Mouse (Mus musculus): ENCODE results near the gene Mixl1. TPM values are rescaled to one million over a fixed set of nuclear protein-coding genes. Genes with fewer than 3 reads are reported as not detected.

Gene Mixl1
- total and polyA plus RNA-seq, 3 experiments = not detected

DNA sequence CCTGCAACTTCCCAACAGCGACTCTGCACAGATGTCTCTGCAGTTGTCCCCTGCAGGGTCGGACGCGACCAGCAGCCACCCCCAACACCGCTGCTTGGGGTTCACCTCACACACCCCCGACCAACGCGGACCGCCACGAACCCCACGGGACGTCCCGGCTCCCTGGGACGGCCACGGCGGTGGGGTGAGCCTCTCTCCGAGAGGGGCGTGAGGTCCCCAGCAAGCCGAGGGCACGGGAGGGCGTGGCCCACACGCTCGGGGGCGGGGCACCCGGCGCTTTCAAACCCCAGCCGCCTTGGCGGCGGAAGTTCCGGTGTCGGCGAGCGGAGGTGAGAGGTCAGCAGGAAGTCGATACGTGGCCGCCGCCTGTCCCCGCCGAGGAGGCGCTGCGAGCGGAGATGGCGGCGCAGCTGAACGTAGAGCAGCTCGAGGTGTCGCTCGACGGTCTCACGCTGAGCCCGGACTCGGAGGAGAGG lies 28.9 kb upstream of the Mixl1 start, which contains the start of gene Acbd3 (continued):
- TF ChIP-seq GATA1 (IDR thresholded peaks at IDR 0.05; ENCODE audit: low read depth, low read length) (no peak), JUND (IDR thresholded peaks at IDR 0.05; ENCODE audit: low read depth, low read length) (no peak), NRF1 (IDR thresholded peaks at IDR 0.05; ENCODE audit: insufficient read depth, low read depth, low read length, poor library complexity, severe bottlenecking) (0 out of 2 replicates have a peak, but pooled peaks have one; percentile 8), TBP (IDR thresholded peaks at IDR 0.05; ENCODE audit: low read depth, low read length) (0 out of 2 replicates have a peak, but pooled peaks have one; percentile 14), ETS1 (IDR thresholded peaks at IDR 0.05; ENCODE audit: low read depth, low read length) (0 out of 2 replicates have a peak, but pooled peaks have one; percentile 6), ZMIZ1 (IDR thresholded peaks at IDR 0.05; ENCODE audit: low read depth, low read length) (peak; percentile 83), EP300 (IDR thresholded peaks at IDR 0.05; ENCODE audit: low read depth in 1 of 2, low read length in 2 of 2) (0 out of 4 replicates have a peak, but pooled peaks of 1 of the 2 experiments have one; percentile 8), CTCF (IDR thresholded peaks at IDR 0.05 in 2 of 3, conservative IDR thresholded peaks at IDR 0.05 in 1 of 3; ENCODE audit: control insufficient read depth in 1 of 3, insufficient read depth in 1 of 3, low read depth in 2 of 3, low read length in 3 of 3, poor library complexity in 1 of 3, severe bottlenecking in 1 of 3) (0 out of 6 replicates have a peak, but pooled peaks of 1 of the 3 experiments have one; percentile 12)

DNA sequence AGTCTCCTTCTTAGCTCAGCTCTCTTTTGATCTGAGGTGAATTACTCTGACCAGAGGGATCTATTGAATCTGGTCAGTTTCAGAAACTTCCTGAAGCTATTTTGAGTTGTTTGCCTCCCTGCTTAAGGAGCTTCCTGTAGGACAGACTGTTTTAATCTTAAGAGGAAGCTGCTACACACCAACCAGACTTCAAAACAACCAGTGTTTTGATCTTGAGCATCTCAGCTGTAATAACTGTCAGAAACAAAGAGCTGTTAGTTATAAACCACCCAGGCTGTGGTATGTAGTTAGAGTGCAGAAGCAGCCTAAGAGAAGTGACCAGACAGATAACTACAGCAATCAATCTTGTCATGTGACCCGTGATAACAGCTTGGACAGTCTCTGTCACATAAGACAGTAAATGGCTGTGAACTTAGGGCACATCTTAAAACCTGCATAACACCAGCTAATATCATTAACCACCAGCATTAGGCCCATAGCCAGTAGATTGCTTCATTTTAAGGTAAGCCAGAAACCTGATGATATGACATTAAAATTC lies 26.9 kb upstream of the Mixl1 start:
- no peak for TF ChIP-seq CHD2 (IDR thresholded peaks at IDR 0.05; ENCODE audit: low read length)
- no peak for TF ChIP-seq NRF1 (IDR thresholded peaks at IDR 0.05; ENCODE audit: insufficient read depth, low read depth, low read length, poor library complexity, severe bottlenecking)
- no peak for TF ChIP-seq TAL1 (IDR thresholded peaks at IDR 0.05; ENCODE audit: low read length)
- peak; percentile 88 for TF ChIP-seq ETS1 (IDR thresholded peaks at IDR 0.05; ENCODE audit: low read depth, low read length)
- no peak for TF ChIP-seq HCFC1 (IDR thresholded peaks at IDR 0.05; ENCODE audit: low read depth, low read length)
- peak; percentile 50; the same call in 1 of the 2 replicates for TF ChIP-seq BHLHE40 (IDR thresholded peaks at IDR 0.05; ENCODE audit: borderline replicate concordance, low read depth, low read length)
- no peak for TF ChIP-seq ELF1 (IDR thresholded peaks at IDR 0.05; ENCODE audit: low read depth, low read length)
- no peak for TF ChIP-seq RCOR1 (IDR thresholded peaks at IDR 0.05; ENCODE audit: low read depth, low read length)
- no peak for TF ChIP-seq MEF2A (IDR thresholded peaks at IDR 0.05; ENCODE audit: extremely low read depth, insufficient replicate concordance, low read depth, low read length, poor library complexity, severe bottlenecking)
- TF ChIP-seq POLR2AphosphoS5 (IDR thresholded peaks at IDR 0.05; ENCODE audit: borderline replicate concordance, low read depth, low read length) = no peak
- no peak for TF ChIP-seq RAD21 (IDR thresholded peaks at IDR 0.05; ENCODE audit: low read depth, low read length)
- TF ChIP-seq TCF12 (IDR thresholded peaks at IDR 0.05; ENCODE audit: low read depth, low read length) = no peak
- TF ChIP-seq UBTF (IDR thresholded peaks at IDR 0.05; ENCODE audit: borderline replicate concordance, insufficient read depth, low read depth, low read length) = no peak
- TF ChIP-seq KAT2A (conservative IDR thresholded peaks at IDR 0.05; ENCODE audit: low read depth, low read length) = no peak
- peak; percentile 83 for TF ChIP-seq USF1 (IDR thresholded peaks at IDR 0.05; ENCODE audit: low read depth, low read length)
- TF ChIP-seq TBP (IDR thresholded peaks at IDR 0.05; ENCODE audit: low read depth, low read length) = no peak
- TF ChIP-seq MXI1 (IDR thresholded peaks at IDR 0.05; ENCODE audit: low read depth, low read length) = peak; percentile 25; the same call in 1 of the 2 replicates
- no peak for TF ChIP-seq POLR2A (IDR thresholded peaks at IDR 0.05; ENCODE audit: control insufficient read depth in 1 of 2, insufficient read depth in 1 of 2, low read depth in 1 of 2, low read length in 2 of 2, poor library complexity in 1 of 2)
- peak; percentile 21 to 58; a peak in 3 of 4 replicates for TF ChIP-seq EP300 (IDR thresholded peaks at IDR 0.05; ENCODE audit: low read depth in 1 of 2, low read length in 2 of 2)
- TF ChIP-seq POLR2AphosphoS2 (IDR thresholded peaks at IDR 0.05; ENCODE audit: low read length) = no peak
- peak; percentile 35; the same call in 1 of the 2 replicates for TF ChIP-seq MYB (IDR thresholded peaks at IDR 0.05; ENCODE audit: low read depth, low read length)
- TF ChIP-seq USF2 (IDR thresholded peaks at IDR 0.05; ENCODE audit: borderline replicate concordance in 1 of 2, insufficient read depth in 1 of 2, low read depth in 1 of 2, low read length in 2 of 2) = 0 out of 4 replicates have a peak, but pooled peaks of 1 of the 2 experiments have one; percentile 41
- no peak for TF ChIP-seq MAFK (IDR thresholded peaks at IDR 0.05; ENCODE audit: borderline replicate concordance, low read depth, low read length)
- TF ChIP-seq SIN3A (IDR thresholded peaks at IDR 0.05; ENCODE audit: low read length) = peak; percentile 42; the same call in 1 of the 2 replicates
- TF ChIP-seq CHD1 (IDR thresholded peaks at IDR 0.05; ENCODE audit: low read depth, low read length) = no peak
- TF ChIP-seq GATA1 (IDR thresholded peaks at IDR 0.05; ENCODE audit: low read depth, low read length) = no peak
- DNase-seq (ENCODE audit: low read depth, low spot score) = peak; percentile 60
- no peak overlapping the region for H3K9ac ChIP-seq (ENCODE audit: control insufficient read depth, low read depth, low read length, poor library complexity, severe bottlenecking)
- no peaks in the 10 kb centered on the region for H3K9me3 ChIP-seq (replicated peaks; ENCODE audit: insufficient read depth, low read length)
- no peaks in the 10 kb centered on the region for H3K27me3 ChIP-seq (ENCODE audit: control insufficient read depth in 1 of 2, insufficient read depth in 2 of 2, low read length in 2 of 2)
- H3K27ac ChIP-seq (ENCODE audit: control insufficient read depth, low read depth, low read length) = peak overlapping the region; percentile 18
- H3K79me2 ChIP-seq (ENCODE audit: control insufficient read depth, insufficient read depth, low read length, poor library complexity) = peaks cover 24% of the 10 kb centered on the region
- H3K4me3 ChIP-seq (ENCODE audit: control insufficient read depth in 1 of 2, insufficient read depth in 1 of 2, low read depth in 2 of 2, low read length in 2 of 2) = no peak overlapping the region
- peaks cover 0 to 50% of the 10 kb centered on the region in 2 experiments; a peak in 2 of 4 replicates for H3K36me3 ChIP-seq (ENCODE audit: control insufficient read depth in 1 of 2, insufficient read depth in 2 of 2, low read length in 2 of 2)
- H3K4me1 ChIP-seq (ENCODE audit: control insufficient read depth in 1 of 2, insufficient read depth in 2 of 2, low read length in 2 of 2) = peaks cover 28 to 52% of the 10 kb centered on the region in 2 experiments

All from MEL (cell line).